Mouse (Mus musculus) liver, postnatal 0 days (tissue): ENCODE measurements around the gene Abhd6.

Experiments used
- CTCF ChIP-seq: sonication (generic); IDR thresholded peaks from 2 replicates; pipeline ENCODE4 v1.5.1; 2016; ENCODE audit warnings: antibody characterized with exemption, low read depth
- EP300 ChIP-seq: IDR thresholded peaks from 2 replicates; pipeline ENCODE4 v1.6.1; 2016; ENCODE audit warnings: antibody characterized with exemption, low read depth, mild to moderate bottlenecking

- TF ChIP-seq CTCF (no peak), EP300 (no peak)
Measured at GRCm38 (mm10) chr14:8102676-8103075, 100.0 kb downstream of the Abhd6 start.
